Comparison of ENCODE assay signal across 12 mouse cellular contexts in the genomic region with DNA sequence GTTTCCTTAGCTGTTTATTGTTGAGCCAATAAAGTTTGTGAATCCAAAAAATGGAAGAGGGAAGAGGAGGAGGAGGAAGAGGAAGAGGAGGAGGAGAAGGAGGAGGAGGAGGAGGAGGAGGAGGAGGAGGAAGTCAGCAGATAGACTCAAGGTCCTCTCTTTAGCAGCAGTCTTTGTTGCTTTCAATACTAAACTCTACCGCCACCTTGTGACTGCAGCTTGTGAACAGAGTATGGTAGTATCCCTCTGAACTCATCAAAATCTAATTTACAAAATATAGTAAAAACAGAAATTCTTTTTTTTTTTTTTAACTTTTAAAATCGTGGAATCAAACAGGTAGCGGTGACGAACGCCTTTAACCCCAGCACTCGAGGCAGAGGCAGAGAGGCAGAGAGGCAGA. TPM values are rescaled to one million over a fixed set of nuclear protein-coding genes. Genes with fewer than 3 reads are reported as not detected.
DNase-seq lines count a peak whose midpoint lies in the region; ATAC-seq and TF ChIP-seq lines count a peak whose summit lies in the region.
"Had no signal": no experiment of that assay in that cellular context is flagged by ENCODE, and none has a peak within 500 bp of the region (broad histone marks: within the 10 kb centered on the region; RNA-seq: fewer than 3 reads in every experiment).

No protein-coding gene starts in this region.

- H3K36me3 ChIP-seq in liver, embryonic 14.5 days (replicated peaks; ENCODE audit: control insufficient read depth, insufficient read depth, low read depth) = no peaks in the 10 kb centered on the region
- no peaks in the 10 kb centered on the region for H3K36me3 ChIP-seq in liver, embryonic 12.5 days
- H3K36me3 ChIP-seq in CH12.LX (replicated peaks in 1 of 2; ENCODE audit: control insufficient read depth in 1 of 2, insufficient read depth in 1 of 2, low read length in 1 of 2) = peaks cover 0 to 2% of the 10 kb centered on the region in 2 experiments
- H3K36me3 ChIP-seq: embryonic facial prominence, embryonic 13.5 days; hindbrain, embryonic 12.5 days; liver, embryonic 13.5 days had no signal

- no peak for TF ChIP-seq POLR2A in CH12.LX (IDR thresholded peaks at IDR 0.05; ENCODE audit: low read depth, low read length)

- no peak overlapping the region for H3K27ac ChIP-seq in gastrocnemius, adult 2 months
- no peak overlapping the region for H3K27ac ChIP-seq in liver, embryonic 14.5 days
- H3K27ac ChIP-seq in liver, embryonic 12.5 days = no peak overlapping the region
- no peak overlapping the region for H3K27ac ChIP-seq in CH12.LX (ENCODE audit: insufficient read depth, low read depth)
- H3K27ac ChIP-seq: embryonic facial prominence, embryonic 13.5 days; hindbrain, embryonic 12.5 days; liver, embryonic 13.5 days had no signal

- DNase-seq in gastrocnemius, adult 2 months = no peak
- DNase-seq in gastrocnemius, postnatal 25 days = no peak
- no peak for DNase-seq in liver, embryonic 14.5 days (ENCODE audit: low read depth in 3 of 3, low spot score in 3 of 3)
- DNase-seq in CH12.LX (ENCODE audit: extremely low read depth) = no peak
- peak; percentile 20 for DNase-seq in brain, embryonic 18.5 days (ENCODE audit: low read depth, low spot score)
- DNase-seq in B cell, adult 2 months = no peak
- DNase-seq in thymus, postnatal 14 days = no peak
- DNase-seq: layer of hippocampus, adult 9-11 months; liver, embryonic 13.5 days had no signal

- no peak overlapping the region for H3K4me2 ChIP-seq in liver, embryonic 14.5 days (ENCODE audit: low read depth)
- no peak overlapping the region for H3K4me2 ChIP-seq in liver, embryonic 12.5 days
- no peak overlapping the region for H3K4me2 ChIP-seq in CH12.LX (ENCODE audit: insufficient read depth, low read depth, poor library complexity, severe bottlenecking)
- H3K4me2 ChIP-seq: embryonic facial prominence, embryonic 13.5 days; hindbrain, embryonic 12.5 days; liver, embryonic 13.5 days had no signal

- TF ChIP-seq CTCF in gastrocnemius, adult 2 months (IDR thresholded peaks at IDR 0.05) = peak; percentile 44
- TF ChIP-seq CTCF in liver, embryonic 14.5 days (IDR thresholded peaks at IDR 0.05; ENCODE audit: low read depth) = peak; percentile 17; the same call in 1 of the 2 replicates
- peak in 1 of 2 experiments; percentile 58; a peak in 2 of 4 replicates for TF ChIP-seq CTCF in CH12.LX (conservative IDR thresholded peaks at IDR 0.05 in 1 of 2, IDR thresholded peaks at IDR 0.05 in 1 of 2; ENCODE audit: low read depth in 2 of 2, low read length in 2 of 2)

- H3K4me1 ChIP-seq in liver, embryonic 14.5 days (replicated peaks; ENCODE audit: control insufficient read depth in 2 of 2, insufficient read depth in 2 of 2, low read length in 1 of 2) = peaks cover 0 to 3% of the 10 kb centered on the region in 2 experiments; a peak in 2 of 4 replicates
- H3K4me1 ChIP-seq in liver, embryonic 12.5 days = peaks cover 13% of the 10 kb centered on the region
- H3K4me1 ChIP-seq in CH12.LX (ENCODE audit: control insufficient read depth in 1 of 2, insufficient read depth in 2 of 2) = no peaks in the 10 kb centered on the region

- intact Hi-C loops in gastrocnemius, adult 2 months (cut with DNase I) = no loop called here

- peak; percentile 48 for TF ChIP-seq RAD21 in CH12.LX (IDR thresholded peaks at IDR 0.05; ENCODE audit: low read depth, low read length)

- no peak overlapping the region for H3K9ac ChIP-seq in liver, embryonic 14.5 days (replicated peaks)
- no peak overlapping the region for H3K9ac ChIP-seq in liver, embryonic 12.5 days
- H3K9ac ChIP-seq in CH12.LX (ENCODE audit: insufficient read depth, low read depth) = no peak overlapping the region
- H3K9ac ChIP-seq: embryonic facial prominence, embryonic 13.5 days; hindbrain, embryonic 12.5 days; liver, embryonic 13.5 days had no signal

- H3K27me3 ChIP-seq in liver, embryonic 14.5 days (ENCODE audit: control insufficient read depth, insufficient read depth, low read length) = no peaks in the 10 kb centered on the region
- H3K27me3 ChIP-seq in liver, embryonic 12.5 days (replicated peaks) = peaks cover 3% of the 10 kb centered on the region
- no peaks in the 10 kb centered on the region for H3K27me3 ChIP-seq in CH12.LX (replicated peaks)
- H3K27me3 ChIP-seq: embryonic facial prominence, embryonic 13.5 days; hindbrain, embryonic 12.5 days had no signal

- WGBS in liver, embryonic 14.5 days (ENCODE audit: insufficient replicate concordance) = 60% methylated on average over 6 of the region's 6 CpGs
- WGBS in liver, embryonic 12.5 days (ENCODE audit: insufficient replicate concordance) = 64% methylated on average over 6 of the region's 6 CpGs

- in situ Hi-C loops in CH12.LX (cut with MboI; ENCODE audit: low pct_ligation_motif_present, low pct_unique_long_range_greater_than_20kb, low sequenced_read_pairs) = loop anchor here (25.0 kb wide), 1 partner anchor 703 kb away; no protein-coding TSS in a partner anchor

- dilution Hi-C loops in CH12.LX (cut with MboI; ENCODE audit: extremely low pct_ligation_motif_present, extremely low pct_unique_long_range_greater_than_20kb, low sequenced_read_pairs) = no loop called here

- TF ChIP-seq EP300 in liver, embryonic 14.5 days (IDR thresholded peaks at IDR 0.05; ENCODE audit: low read depth) = no peak
- TF ChIP-seq EP300 in CH12.LX (IDR thresholded peaks at IDR 0.05; ENCODE audit: low read length) = no peak

- no peak overlapping the region for H3K4me3 ChIP-seq in gastrocnemius, adult 2 months
- no peak overlapping the region for H3K4me3 ChIP-seq in liver, embryonic 14.5 days (ENCODE audit: insufficient read depth in 1 of 2, low read depth in 2 of 2, low read length in 2 of 2)
- no peak overlapping the region for H3K4me3 ChIP-seq in liver, embryonic 12.5 days
- H3K4me3 ChIP-seq in CH12.LX (replicated peaks in 1 of 3; ENCODE audit: low read depth in 2 of 3, low read length in 2 of 3, poor library complexity in 1 of 3) = no peak overlapping the region
- H3K4me3 ChIP-seq: embryonic facial prominence, embryonic 13.5 days; hindbrain, embryonic 12.5 days; liver, embryonic 13.5 days had no signal

- H3K9me3 ChIP-seq in liver, embryonic 14.5 days (ENCODE audit: control insufficient read depth, low read length) = no peaks in the 10 kb centered on the region
- H3K9me3 ChIP-seq in liver, embryonic 12.5 days (replicated peaks) = no peaks in the 10 kb centered on the region
- H3K9me3 ChIP-seq in CH12.LX (replicated peaks; ENCODE audit: low read length) = no peaks in the 10 kb centered on the region
- H3K9me3 ChIP-seq: embryonic facial prominence, embryonic 13.5 days; hindbrain, embryonic 12.5 days; liver, embryonic 13.5 days had no signal

- no peaks in the 10 kb centered on the region for H3K79me2 ChIP-seq in CH12.LX (replicated peaks; ENCODE audit: control insufficient read depth, extremely low read depth, insufficient read depth, poor library complexity, severe bottlenecking)

- no peak for ATAC-seq in liver, embryonic 14.5 days (ENCODE audit: insufficient read depth)
- no peak for ATAC-seq in liver, embryonic 12.5 days

TF ChIP-seq in CH12.LX, 34 proteins besides CTCF, POLR2A, EP300 and RAD21:
- TF ChIP-seq ZMIZ1 (IDR thresholded peaks at IDR 0.05; ENCODE audit: low read depth, low read length) = no peak
- peak; percentile 37; the same call in 1 of the 2 replicates for TF ChIP-seq SMC3 (IDR thresholded peaks at IDR 0.05; ENCODE audit: low read depth, low read length)

RNA-seq across cellular contexts. Expression of a gene that starts 4.8 kb away (rescaled TPM):
- total RNA-seq in gastrocnemius, adult 2 months (2021) = under 1 TPM in 1 of 2 experiments, not detected in 1; 0.17 TPM
- total RNA-seq in gastrocnemius, postnatal 25 days (2021) = not detected
- polyA plus RNA-seq in liver, embryonic 14.5 days (2012; rRNA removed) = not detected in 2 replicates
- not detected in 2 replicates for polyA plus RNA-seq in liver, embryonic 14.5 days (2014; fragmentation: Nextera tagmentation; extraction: Ambion mirVana)
- not detected in 2 replicates for polyA plus RNA-seq in liver, embryonic 12.5 days (2016; fragmentation: Nextera tagmentation; extraction: Ambion mirVana)
- not detected in 2 replicates for total RNA-seq in CH12.LX (2012; rRNA removed)
- total RNA-seq in CH12.LX (2014; rRNA removed) = not detected in 2 replicates
- not detected in 2 replicates for polyA plus RNA-seq in CH12.LX (2012; ENCODE audit: insufficient read length, low read depth)
- polyA plus RNA-seq: embryonic facial prominence, embryonic 13.5 days; hindbrain, embryonic 12.5 days; liver, embryonic 13.5 days had no signal

RNA-seq across cellular contexts. Expression of a gene that starts 23.3 kb away (rescaled TPM):
- total RNA-seq in gastrocnemius, adult 2 months (2021) = 100 to 1,000 TPM; 112 to 125 TPM
- 100 to 1,000 TPM; 104 to 109 TPM for total RNA-seq in gastrocnemius, postnatal 25 days (2021)
- 78.1 and 137 TPM in 2 replicates for polyA plus RNA-seq in liver, embryonic 14.5 days (2012; rRNA removed)
- 170 and 181 TPM in 2 replicates for polyA plus RNA-seq in liver, embryonic 14.5 days (2014; fragmentation: Nextera tagmentation; extraction: Ambion mirVana)
- 249 and 252 TPM in 2 replicates for polyA plus RNA-seq in liver, embryonic 12.5 days (2016; fragmentation: Nextera tagmentation; extraction: Ambion mirVana)
- total RNA-seq in CH12.LX (2012; rRNA removed) (448 and 469 TPM in 2 replicates), CH12.LX (2014; rRNA removed) (901 and 1,012 TPM in 2 replicates)
- polyA plus RNA-seq in CH12.LX (2012; ENCODE audit: insufficient read length, low read depth) = 723 and 889 TPM in 2 replicates

RNA-seq across cellular contexts. Expression of a gene that starts 54.2 kb away (rescaled TPM):
- total RNA-seq in gastrocnemius, adult 2 months (2021) = 10 to 100 TPM; 17.7 to 34.1 TPM
- 10 to 100 TPM; 18.2 to 18.6 TPM for total RNA-seq in gastrocnemius, postnatal 25 days (2021)
- not detected in 2 replicates for polyA plus RNA-seq in liver, embryonic 14.5 days (2012; rRNA removed)
- polyA plus RNA-seq in liver, embryonic 14.5 days (2014; fragmentation: Nextera tagmentation; extraction: Ambion mirVana) = not detected in 2 replicates
- 0.06 TPM in 1 of 2 replicates, not detected in the other for polyA plus RNA-seq in liver, embryonic 12.5 days (2016; fragmentation: Nextera tagmentation; extraction: Ambion mirVana)
- total RNA-seq in CH12.LX (2012; rRNA removed) (not detected in 2 replicates), CH12.LX (2014; rRNA removed) (not detected in 2 replicates)
- not detected in 2 replicates for polyA plus RNA-seq in CH12.LX (2012; ENCODE audit: insufficient read length, low read depth)

Comparison
In these comparisons a context has a peak if more than half of its experiments do, and no peak if none do; other contexts are left out.
1. RNA of a gene that starts 54.2 kb away (total RNA-seq): 17.7 to 34.1 TPM in gastrocnemius, adult 2 months and 18.2 to 18.6 TPM in gastrocnemius, postnatal 25 days; not detected in CH12.LX; every median in the first group is over 10 times any median in the second.